Mouse (Mus musculus) CH12F3 (cell line): ENCODE data around the gene Hist1h2bh.

Experiments used
- in situ Hi-C: fragments of 300-500 bp; cut with MboI; formaldehyde crosslinking; loops from 2 replicates; pipeline ENCODE4 v1.14.3; 2020; ENCODE audit warnings: low sequenced_read_pairs

Gene Hist1h2bh

GRCm38 (mm10) chr13:23516822-23517602 lies 26.2 kb downstream of the Hist1h2bh start:
- in situ Hi-C loops = loop anchor here (5.0 to 25.0 kb wide), 2 partner anchors 85 to 1580 kb away; partner anchors contain the start of gene Zfp184

GRCm38 (mm10) chr13:23515826-23516620 lies 27.2 kb downstream of the Hist1h2bh start:
- in situ Hi-C loops = loop anchor here (5.0 to 25.0 kb wide), 2 partner anchors 84 to 1579 kb away; partner anchors contain the start of gene Zfp184

- in situ Hi-C loops = loop anchor here (5.0 to 25.0 kb wide), 2 partner anchors 83 to 1578 kb away; partner anchors contain the start of gene Zfp184
Measured at GRCm38 (mm10) chr13:23515281-23515680, 27.9 kb downstream of the Hist1h2bh start.

- in situ Hi-C loops = loop anchor here (25.0 kb wide), 1 partner anchor 1576 kb away; the partner anchor contains the start of gene Zfp184
Measured at GRCm38 (mm10) chr13:23513517-23513916, 29.7 kb downstream of the Hist1h2bh start.

GRCm38 (mm10) chr13:23510127-23510526 lies 33.1 kb downstream of the Hist1h2bh start:
- in situ Hi-C loops = loop anchor here (25.0 kb wide), 1 partner anchor 1573 kb away; the partner anchor contains the start of gene Zfp184

GRCm38 (mm10) chr13:23506819-23507515 lies 36.2 kb downstream of the Hist1h2bh start:
- in situ Hi-C loops = loop anchor here (10.0 to 25.0 kb wide), 2 partner anchors 202 to 1570 kb away; partner anchors contain the start of gene Zfp184

- in situ Hi-C loops = loop anchor here (10.0 to 25.0 kb wide), 2 partner anchors 202 to 1569 kb away; partner anchors contain the start of gene Zfp184
Measured at GRCm38 (mm10) chr13:23506351-23506750, 36.8 kb downstream of the Hist1h2bh start.

- in situ Hi-C loops = loop anchor here (10.0 to 25.0 kb wide), 2 partner anchors 201 to 1569 kb away; partner anchors contain the start of gene Zfp184
Measured at GRCm38 (mm10) chr13:23505662-23506345, 37.4 kb downstream of the Hist1h2bh start.

- in situ Hi-C loops = loop anchor here (10.0 to 25.0 kb wide), 2 partner anchors 199 to 1566 kb away; partner anchors contain the start of gene Zfp184
Measured at GRCm38 (mm10) chr13:23503797-23504196, 39.4 kb downstream of the Hist1h2bh start.

GRCm38 (mm10) chr13:23502916-23503315 lies 40.3 kb downstream of the Hist1h2bh start:
- in situ Hi-C loops = loop anchor here (10.0 to 25.0 kb wide), 2 partner anchors 198 to 1566 kb away; partner anchors contain the start of gene Zfp184

- in situ Hi-C loops = loop anchor here (10.0 to 25.0 kb wide), 2 partner anchors 197 to 1565 kb away; partner anchors contain the start of gene Zfp184
Measured at GRCm38 (mm10) chr13:23502031-23502567, 41.1 kb downstream of the Hist1h2bh start.

- in situ Hi-C loops = loop anchor here (10.0 to 25.0 kb wide), 2 partner anchors 197 to 1564 kb away; partner anchors contain the start of gene Zfp184
Measured at GRCm38 (mm10) chr13:23501511-23501910, 41.7 kb downstream of the Hist1h2bh start.

GRCm38 (mm10) chr13:23500424-23501200 lies 42.6 kb downstream of the Hist1h2bh start:
- in situ Hi-C loops = loop anchor here (10.0 to 25.0 kb wide), 2 partner anchors 196 to 1563 kb away; partner anchors contain the start of gene Zfp184

- in situ Hi-C loops = loop anchor here (10.0 to 25.0 kb wide), 2 partner anchors 195 to 1563 kb away; partner anchors contain the start of gene Zfp184
Measured at GRCm38 (mm10) chr13:23499943-23500342, 43.2 kb downstream of the Hist1h2bh start.

GRCm38 (mm10) chr13:23498653-23499052 lies 44.5 kb downstream of the Hist1h2bh start:
- in situ Hi-C loops = no loop called here

GRCm38 (mm10) chr13:23497656-23498321 lies 45.4 kb downstream of the Hist1h2bh start:
- in situ Hi-C loops = no loop called here

GRCm38 (mm10) chr13:23495526-23495925 lies 47.7 kb downstream of the Hist1h2bh start:
- in situ Hi-C loops = no loop called here

- in situ Hi-C loops = no loop called here
Measured at GRCm38 (mm10) chr13:23491990-23492389, 51.2 kb downstream of the Hist1h2bh start.
